Mouse (Mus musculus) neural tube, embryonic 11.5 days (tissue): Measurements from ENCODE around the gene Cdc37l1. TPM values are rescaled to one million over a fixed set of nuclear protein-coding genes. Genes with fewer than 3 reads are reported as not detected.
A peak's percentile ranks its signal among the peaks of the same experiment; 100 is the strongest.

Experiments
- ATAC-seq: fragments of 200-750 bp; cut with Nextera tagmentation; 2 replicates; pipeline ENCODE4 v1.8.0; 2017; ENCODE audit warnings: moderate number of reproducible peaks, mild to moderate bottlenecking, moderate TSS enrichment, moderate library complexity; ENCODE audit not compliant: insufficient read depth, low FRiP score, low TSS enrichment
- DNase-seq: peaks from one replicate; pipeline ENCODE4 v3.0.0-alpha.2; 2015; ENCODE audit warnings: low spot score
- H3K27ac ChIP-seq: fragments of 300-500 bp; sonication (generic); 2 replicates; pipeline ENCODE4 v1.5.1; 2014; ENCODE audit warnings: low read depth, mild to moderate bottlenecking, low read length
- H3K27me3 ChIP-seq: fragments of 300-500 bp; sonication (generic); 2 replicates; pipeline ENCODE4 v1.6.1; 2014; ENCODE audit warnings: mild to moderate bottlenecking, low read length, mixed read lengths; ENCODE audit not compliant: control insufficient read depth, insufficient read depth
- H3K36me3 ChIP-seq: fragments of 300-500 bp; sonication (generic); 2 replicates; pipeline ENCODE4 v1.6.1; 2014; ENCODE audit warnings: mild to moderate bottlenecking, low read length, moderate library complexity, mixed read lengths; ENCODE audit not compliant: control insufficient read depth, insufficient read depth
- H3K4me1 ChIP-seq: fragments of 300-500 bp; sonication (generic); 2 replicates; pipeline ENCODE4 v1.6.1; 2014; ENCODE audit warnings: low read length, mixed read lengths; ENCODE audit not compliant: control insufficient read depth, insufficient read depth
- H3K4me2 ChIP-seq: fragments of 300-500 bp; sonication (generic); 2 replicates; pipeline ENCODE4 v1.6.1; 2014; ENCODE audit warnings: low read depth, mild to moderate bottlenecking, moderate library complexity
- H3K4me3 ChIP-seq: fragments of 300-500 bp; sonication (generic); 2 replicates; pipeline ENCODE4 v1.5.1; 2014; ENCODE audit warnings: low read depth, low read length
- H3K9ac ChIP-seq: fragments of 300-500 bp; sonication (generic); 2 replicates; pipeline ENCODE4 v1.6.1; 2014; ENCODE audit warnings: mild to moderate bottlenecking, low read length
- H3K9me3 ChIP-seq: fragments of 300-500 bp; sonication (generic); 2 replicates; pipeline ENCODE4 v1.6.1; 2016; ENCODE audit warnings: low read length; ENCODE audit not compliant: control insufficient read depth
- WGBS: fragments of 180-500 bp; shearing (Covaris S2); extraction: QIAGEN DNeasy Blood & Tissue Kit; methylation state at CpG from one replicate; pipeline ENCODE4 v1.1.7; 2014; 5-methylcytosine and 5-hydroxymethylcytosine counted together
- polyA plus RNA-seq: library from polyadenylated mRNA; unstranded; fragments of >200 nt; fragmentation: Nextera tagmentation; extraction: Ambion mirVana; gene quantifications from 2 replicates; pipeline ENCODE4 v1.2.1, GENCODE M21; 2014

Cdc37l1 gene
- polyA plus RNA-seq, 1 experiment from 2014 or later, result 53.0 TPM

GRCm38 (mm10) chr19:29045956-29046650, 56.0 kb downstream of the Cdc37l1 start:
- DNase-seq (no peak), ATAC-seq (no peak)
- Histone ChIP-seq H3K27me3 (no peaks in the 10 kb centered on the region), H3K4me1 (peaks cover 9% of the 10 kb centered on the region), H3K4me3 (no peak overlapping the region), H3K9me3 (no peaks in the 10 kb centered on the region), H3K36me3 (no peaks in the 10 kb centered on the region), H3K4me2 (peak overlapping the region; percentile 71; the same call in 1 of the 2 replicates), H3K27ac (no peak overlapping the region), H3K9ac (no peak overlapping the region)
- 60% methylated on average over 15 of the region's 15 CpGs for WGBS

DNA sequence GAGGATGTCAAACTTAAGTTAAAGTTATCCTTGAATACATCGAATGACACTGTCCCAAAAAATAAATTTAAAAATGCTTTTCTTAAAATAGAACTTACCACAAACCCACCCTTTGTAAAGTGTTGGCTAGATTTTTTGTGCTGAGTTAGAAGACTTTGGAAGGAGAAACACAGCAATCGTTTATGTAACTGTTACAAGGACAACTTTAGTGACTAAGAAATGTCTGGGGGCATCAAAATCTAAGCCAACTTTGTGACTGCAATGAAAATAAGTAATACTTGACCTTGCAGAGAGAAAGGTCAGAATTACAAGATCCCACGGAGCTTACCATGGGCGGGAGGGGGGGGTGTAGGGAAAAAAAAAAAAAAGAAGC, 56.8 kb downstream of the Cdc37l1 start:
- no peak for ATAC-seq

DNA sequence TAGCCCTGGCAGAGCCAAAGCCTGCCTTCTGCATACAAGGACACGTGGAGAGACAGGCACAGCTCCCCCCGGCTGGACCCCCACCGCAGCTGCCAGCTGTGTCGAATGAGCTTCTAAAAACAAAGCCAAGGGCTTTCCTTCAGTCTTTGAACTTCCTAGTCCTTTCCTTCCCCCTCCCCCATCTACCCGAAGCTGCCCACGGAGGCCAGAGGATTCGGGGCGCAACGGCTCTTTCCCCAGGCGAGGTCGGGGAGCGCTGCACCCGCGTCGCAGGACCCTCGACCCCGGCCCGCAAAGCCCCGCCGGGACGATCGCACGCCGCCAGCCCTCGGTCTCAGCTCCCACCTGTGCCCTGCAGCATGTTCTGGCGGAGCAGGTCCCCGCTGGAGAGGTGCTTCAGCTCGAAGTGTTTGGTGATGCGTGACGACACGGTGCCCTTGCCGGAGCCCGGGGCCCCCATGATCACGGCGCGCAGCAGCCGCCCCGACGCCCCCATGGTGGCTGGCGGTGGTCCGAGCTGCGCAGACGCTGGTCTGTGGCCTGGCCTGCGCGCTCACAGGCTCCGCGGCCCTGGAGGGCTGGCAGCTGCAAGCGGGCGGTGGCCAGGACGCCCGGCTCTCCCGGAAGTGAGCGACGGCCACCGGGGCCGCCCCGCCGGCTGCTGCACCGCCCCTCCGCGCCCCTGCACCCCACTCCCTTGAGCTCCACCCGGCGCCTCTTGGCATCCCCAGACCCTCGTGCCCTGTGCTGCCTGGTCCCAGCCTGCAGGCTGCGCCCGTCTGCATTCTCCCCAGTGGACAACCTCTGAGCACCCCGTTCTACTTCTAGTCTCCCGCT, 57.4 kb downstream of the Cdc37l1 start, which contains the start of gene Ak3:
Gene Ak3, minus strand, starts transcription at position 628 of the 837 bp plus-strand sequence.
- peaks cover 9% of the 10 kb centered on the region for H3K4me1 ChIP-seq
- no peaks in the 10 kb centered on the region for H3K9me3 ChIP-seq
- peak; percentile 85 for ATAC-seq
- peak within 1 kb of the TSS; percentile 71 for H3K4me2 ChIP-seq
- peak within 1 kb of the TSS; percentile 68 for H3K27ac ChIP-seq
- under 1% methylated on average over 65 of the region's 68 CpGs for WGBS
- peak within 1 kb of the TSS; percentile 92 for H3K9ac ChIP-seq
- peak within 1 kb of the TSS; percentile 77 for H3K4me3 ChIP-seq
- H3K36me3 ChIP-seq, result no peaks in the 10 kb centered on the region
- no peaks in the 10 kb centered on the region for H3K27me3 ChIP-seq
- peak; percentile 79 for DNase-seq

More for the DNA sequence above, 56.8 kb downstream of the Cdc37l1 start:
- WGBS, result 33% methylated on average over 4 of the region's 4 CpGs
- Histone ChIP-seq H3K9ac (peak overlapping the region; percentile 92), H3K27me3 (no peaks in the 10 kb centered on the region), H3K9me3 (no peaks in the 10 kb centered on the region), H3K27ac (0 out of 2 replicates have a peak overlapping the region, but pooled peaks have one; percentile 68), H3K4me3 (peak overlapping the region; percentile 77), H3K4me1 (peaks cover 9% of the 10 kb centered on the region), H3K36me3 (no peaks in the 10 kb centered on the region), H3K4me2 (peak overlapping the region; percentile 71)
- no peak for DNase-seq

GRCm38 (mm10) chr19:29049401-29050075, 59.4 kb downstream of the Cdc37l1 start:
- ATAC-seq (no peak), DNase-seq (no peak)
- WGBS, result 83% methylated on average over 12 of the region's 12 CpGs
- H3K4me2 ChIP-seq, result no peak overlapping the region
- H3K4me3 ChIP-seq, result no peak overlapping the region
- H3K9me3 ChIP-seq, result no peaks in the 10 kb centered on the region
- no peak overlapping the region for H3K9ac ChIP-seq
- peaks cover 5% of the 10 kb centered on the region for H3K4me1 ChIP-seq
- no peak overlapping the region for H3K27ac ChIP-seq
- H3K36me3 ChIP-seq, result no peaks in the 10 kb centered on the region
- H3K27me3 ChIP-seq, result no peaks in the 10 kb centered on the region

DNA sequence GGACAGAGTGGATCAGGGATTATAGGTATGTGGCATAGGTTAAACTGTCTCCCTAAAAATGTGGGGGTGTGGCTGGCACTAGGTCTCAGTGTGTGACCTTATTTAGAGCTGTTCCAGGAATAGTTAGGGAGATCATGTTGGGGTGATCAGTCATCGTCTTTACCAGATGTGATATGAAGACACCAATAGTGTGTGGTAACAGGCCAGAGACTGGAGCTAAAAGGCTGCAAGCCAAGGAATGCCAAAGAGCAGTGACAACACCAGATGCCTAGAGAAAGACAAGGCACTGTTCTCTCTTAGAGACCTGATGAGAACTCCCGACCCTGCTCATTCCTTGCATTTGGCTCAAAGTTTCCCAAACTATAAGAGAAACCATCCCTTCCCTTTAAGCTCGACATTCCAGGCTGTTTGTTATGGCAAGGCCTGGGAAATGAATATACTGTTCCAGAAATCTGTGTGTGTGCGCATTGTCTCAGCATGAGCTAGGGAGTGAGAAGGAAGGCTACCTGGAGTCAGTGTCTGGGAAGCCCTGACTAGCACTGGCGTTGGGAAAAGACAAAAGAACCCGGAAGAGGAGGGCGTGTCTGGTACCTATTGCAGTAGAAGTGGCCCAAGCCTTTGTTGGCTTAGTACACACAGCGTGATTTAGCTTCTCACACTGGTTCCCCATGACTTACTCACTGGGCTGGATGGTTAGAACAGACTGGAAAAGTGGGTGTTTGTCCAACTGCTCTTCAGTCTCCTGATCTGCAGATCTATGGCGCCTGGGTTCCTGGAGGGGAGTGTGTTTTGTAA, 60.2 kb downstream of the Cdc37l1 start:
- 74% methylated on average over 9 of the region's 9 CpGs for WGBS
- Histone ChIP-seq H3K27me3 (no peaks in the 10 kb centered on the region), H3K9ac (no peak overlapping the region), H3K4me3 (no peak overlapping the region), H3K4me2 (no peak overlapping the region), H3K9me3 (no peaks in the 10 kb centered on the region), H3K27ac (no peak overlapping the region), H3K4me1 (peaks cover 3% of the 10 kb centered on the region; the same call in 1 of the 2 replicates), H3K36me3 (no peaks in the 10 kb centered on the region)
- DNase-seq (no peak), ATAC-seq (no peak)

GRCm38 (mm10) chr19:29052786-29053185, 62.6 kb downstream of the Cdc37l1 start:
- Histone ChIP-seq H3K9ac (no peak overlapping the region), H3K27ac (no peak overlapping the region), H3K4me2 (no peak overlapping the region), H3K36me3 (no peaks in the 10 kb centered on the region), H3K4me3 (no peak overlapping the region), H3K27me3 (no peaks in the 10 kb centered on the region), H3K4me1 (no peaks in the 10 kb centered on the region; the same call in 1 of the 2 replicates), H3K9me3 (no peaks in the 10 kb centered on the region)
- no peak for ATAC-seq
- DNase-seq, result no peak
- 92% methylated on average over 12 of the region's 12 CpGs for WGBS

- Histone ChIP-seq H3K4me2 (no peak overlapping the region), H3K4me3 (no peak overlapping the region), H3K36me3 (no peaks in the 10 kb centered on the region), H3K27ac (no peak overlapping the region), H3K4me1 (no peaks in the 10 kb centered on the region), H3K9ac (no peak overlapping the region), H3K27me3 (no peaks in the 10 kb centered on the region), H3K9me3 (no peaks in the 10 kb centered on the region)
- 88% methylated on average over 6 of the region's 6 CpGs for WGBS
- ATAC-seq (no peak), DNase-seq (no peak)
These were observed 64.4 kb downstream of the Cdc37l1 start for GRCm38 (mm10) chr19:29054594-29054993.

- no peaks in the 10 kb centered on the region for H3K27me3 ChIP-seq
- ATAC-seq (no peak), DNase-seq (no peak)
- no peak overlapping the region for H3K4me3 ChIP-seq
- no peaks in the 10 kb centered on the region for H3K9me3 ChIP-seq
- H3K36me3 ChIP-seq, result no peaks in the 10 kb centered on the region
- H3K9ac ChIP-seq, result no peak overlapping the region
- no peak overlapping the region for H3K27ac ChIP-seq
- no peak overlapping the region for H3K4me2 ChIP-seq
- no peaks in the 10 kb centered on the region for H3K4me1 ChIP-seq
- 90% methylated on average over 4 of the region's 4 CpGs for WGBS
These were observed 65.3 kb downstream of the Cdc37l1 start for GRCm38 (mm10) chr19:29055469-29055868.
